ENCODE assay signal across 8 mouse cellular contexts in the genomic region with DNA sequence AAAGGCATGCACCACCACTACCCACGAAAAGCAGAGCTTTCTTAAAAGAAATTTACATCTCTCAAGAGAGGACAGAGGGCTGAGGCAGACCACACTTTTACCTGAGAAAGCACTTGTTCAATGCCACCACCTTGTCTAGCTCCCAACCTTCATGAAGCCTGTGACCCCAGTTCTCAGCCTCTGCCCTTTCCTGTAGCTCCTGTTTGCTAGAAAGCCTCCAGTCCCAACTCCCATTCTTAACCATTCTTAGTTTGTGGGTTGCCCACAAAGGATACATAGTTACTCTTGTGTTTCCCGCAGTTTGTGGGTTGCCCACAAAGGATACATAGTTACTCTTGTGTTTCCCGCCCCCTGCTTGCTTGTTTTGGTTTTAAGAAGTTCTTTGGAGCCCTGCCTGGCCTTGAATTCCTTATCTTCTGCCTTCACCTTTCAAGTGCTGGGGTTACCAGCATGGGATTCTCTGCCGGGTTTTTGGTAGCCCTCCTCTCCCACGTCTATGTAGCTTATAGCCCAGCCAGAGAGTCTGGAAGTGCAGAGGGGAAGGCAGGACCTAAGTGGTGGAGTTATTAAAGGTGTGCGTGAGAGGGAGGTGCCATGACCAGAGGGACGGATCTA. TPM values are rescaled to one million over a fixed set of nuclear protein-coding genes. Genes with fewer than 3 reads are reported as not detected.
DNase-seq lines count a peak whose midpoint lies in the region; ATAC-seq lines count a peak whose summit lies in the region.

No protein-coding gene starts in this region.

- ATAC-seq in lung, embryonic 16.5 days (ENCODE audit: low read depth): no peak
- ATAC-seq in intestine, embryonic 16.5 days: 0 out of 2 replicates have a peak, but pooled peaks have one; percentile 1

- no peaks in the 10 kb centered on the region for H3K36me3 ChIP-seq in lung, embryonic 16.5 days (ENCODE audit: control insufficient read depth, insufficient read depth, low read length)
- H3K36me3 ChIP-seq in intestine, embryonic 16.5 days (ENCODE audit: control insufficient read depth, insufficient read depth, low read length): no peaks in the 10 kb centered on the region
- H3K36me3 ChIP-seq in splenic B cell, adult 2 months (ENCODE audit: control insufficient read depth, insufficient read depth, low read length, poor library complexity, severe bottlenecking): no peaks in the 10 kb centered on the region

- no peak for DNase-seq in lung, postnatal 14 days
- peak; percentile 20 to 24 for DNase-seq in adrenal gland, postnatal 36 days
- peak; percentile 13 for DNase-seq in splenic B cell, adult 2 months (ENCODE audit: low read depth, low spot score)
- no peak for DNase-seq in layer of hippocampus, adult 9-11 months
- no peak for DNase-seq in right cerebral cortex, postnatal 25 days
- DNase-seq in ovary, postnatal 14 days (ENCODE audit: low spot score): no peak

- peak overlapping the region; percentile 78 for H3K4me3 ChIP-seq in lung, embryonic 16.5 days (ENCODE audit: low read length)
- peak overlapping the region; percentile 63 for H3K4me3 ChIP-seq in intestine, embryonic 16.5 days (ENCODE audit: low read length)

- H3K4me1 ChIP-seq in lung, embryonic 16.5 days (replicated peaks; ENCODE audit: control insufficient read depth, insufficient read depth, low read length): peaks cover 15% of the 10 kb centered on the region
- peaks cover 32% of the 10 kb centered on the region for H3K4me1 ChIP-seq in intestine, embryonic 16.5 days (ENCODE audit: control insufficient read depth, insufficient read depth, low read length)

- 34% methylated on average over 7 of the region's 7 CpGs for WGBS in lung, embryonic 16.5 days
- 36% methylated on average over 7 of the region's 7 CpGs for WGBS in intestine, embryonic 16.5 days

- peak overlapping the region; percentile 18; the same call in 1 of the 2 replicates for H3K27ac ChIP-seq in lung, embryonic 16.5 days (ENCODE audit: low read length)
- peak overlapping the region; percentile 74 for H3K27ac ChIP-seq in intestine, embryonic 16.5 days (ENCODE audit: low read length)

- peak overlapping the region; percentile 85 for H3K4me2 ChIP-seq in lung, embryonic 16.5 days (ENCODE audit: low read depth, low read length)
- peak overlapping the region; percentile 75 for H3K4me2 ChIP-seq in intestine, embryonic 16.5 days (ENCODE audit: low read depth, low read length)

- no peaks in the 10 kb centered on the region for H3K9me3 ChIP-seq in lung, embryonic 16.5 days (ENCODE audit: control insufficient read depth, low read length)
- H3K9me3 ChIP-seq in intestine, embryonic 16.5 days (ENCODE audit: control insufficient read depth, low read length): no peaks in the 10 kb centered on the region

- no peak overlapping the region for H3K9ac ChIP-seq in lung, embryonic 16.5 days (ENCODE audit: low read length)
- 0 out of 2 replicates have a peak overlapping the region, but pooled peaks have one; percentile 6 for H3K9ac ChIP-seq in intestine, embryonic 16.5 days (ENCODE audit: low read depth, low read length)

- no peaks in the 10 kb centered on the region for H3K27me3 ChIP-seq in lung, embryonic 16.5 days (ENCODE audit: control insufficient read depth, insufficient read depth, low read depth, low read length)
- no peaks in the 10 kb centered on the region for H3K27me3 ChIP-seq in intestine, embryonic 16.5 days (replicated peaks; ENCODE audit: control insufficient read depth, insufficient read depth, low read length)
- H3K27me3 ChIP-seq in splenic B cell, adult 2 months (ENCODE audit: control insufficient read depth, insufficient read depth, low read length, poor library complexity, severe bottlenecking): no peaks in the 10 kb centered on the region

RNA-seq across cellular contexts. Expression of a gene that starts 1.4 kb away (rescaled TPM):
- 6.8 and 7.5 TPM in 2 replicates for polyA plus RNA-seq in lung, embryonic 16.5 days (2015; fragmentation: Nextera tagmentation; extraction: Ambion mirVana)
- 10 to 100 TPM; 37.3 to 40.3 TPM for total RNA-seq in adrenal gland, postnatal 36 days (2021)
- 7.0 and 7.5 TPM in 2 replicates for polyA plus RNA-seq in intestine, embryonic 16.5 days (2015; fragmentation: Nextera tagmentation; extraction: Ambion mirVana)

RNA-seq across cellular contexts. Expression of a gene that starts 36.1 kb away (rescaled TPM):
- polyA plus RNA-seq in lung, embryonic 16.5 days (2015; fragmentation: Nextera tagmentation; extraction: Ambion mirVana): 12.4 and 12.6 TPM in 2 replicates
- total RNA-seq in adrenal gland, postnatal 36 days (2021): 1 to 10 TPM; 6.5 to 8.4 TPM
- polyA plus RNA-seq in intestine, embryonic 16.5 days (2015; fragmentation: Nextera tagmentation; extraction: Ambion mirVana): 9.0 and 10.5 TPM in 2 replicates

RNA-seq across cellular contexts. Expression of a gene that starts 36.2 kb away (rescaled TPM):
- polyA plus RNA-seq in lung, embryonic 16.5 days (2015; fragmentation: Nextera tagmentation; extraction: Ambion mirVana): 6.7 and 8.4 TPM in 2 replicates
- 10 to 100 TPM; 14.7 to 24.9 TPM for total RNA-seq in adrenal gland, postnatal 36 days (2021)
- polyA plus RNA-seq in intestine, embryonic 16.5 days (2015; fragmentation: Nextera tagmentation; extraction: Ambion mirVana): 8.2 and 8.3 TPM in 2 replicates

Comparison
In these comparisons a context has a peak if more than half of its experiments do, and no peak if none do; other contexts are left out.
1. DNase-seq: peak in adrenal gland, postnatal 36 days (2 of 2) and splenic B cell, adult 2 months (single experiment); none in lung, postnatal 14 days (single experiment), layer of hippocampus, adult 9-11 months (single experiment), right cerebral cortex, postnatal 25 days (single experiment) and ovary, postnatal 14 days (single experiment).